Mouse (Mus musculus): ENCODE results near the gene Tm4sf20. TPM values are rescaled to one million over a fixed set of nuclear protein-coding genes. Genes with fewer than 3 reads are reported as not detected.

Gene Tm4sf20
- polyA plus RNA-seq, 1 experiment from 2014 or later = not detected

DNA sequence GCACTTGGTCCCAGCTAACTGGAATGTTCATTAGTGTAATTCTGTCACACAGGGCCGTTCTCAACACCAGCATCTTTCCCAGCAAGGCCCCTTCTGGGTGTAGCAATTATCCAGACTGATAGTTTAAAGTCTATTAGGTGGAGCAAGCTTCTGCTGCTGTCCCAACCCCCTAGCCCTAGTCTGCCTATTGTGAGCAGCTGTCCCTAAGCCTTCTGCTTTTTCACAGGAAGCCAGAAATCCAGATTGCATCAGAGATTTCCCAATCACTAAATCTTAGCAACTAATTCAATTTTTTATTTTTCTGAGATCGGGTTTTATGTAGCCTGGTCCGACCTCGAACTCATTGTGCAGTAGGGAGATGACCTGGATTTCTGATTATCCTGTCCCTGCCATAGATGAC, 30.7 kb upstream of the Tm4sf20 start:
- no peak for ATAC-seq
- no peaks in the 10 kb centered on the region for H3K4me1 ChIP-seq (ENCODE audit: control insufficient read depth, insufficient read depth, low read depth, low read length)
- H3K4me3 ChIP-seq (ENCODE audit: low read length) = no peak overlapping the region
- 79% methylated on average over 4 of the region's 4 CpGs for WGBS
- H3K9me3 ChIP-seq (ENCODE audit: control insufficient read depth, low read length) = no peaks in the 10 kb centered on the region
- H3K27ac ChIP-seq (ENCODE audit: low read depth, low read length) = no peak overlapping the region
- H3K36me3 ChIP-seq (ENCODE audit: control insufficient read depth, insufficient read depth, low read length) = no peaks in the 10 kb centered on the region
- H3K9ac ChIP-seq (ENCODE audit: low read depth, low read length) = no peak overlapping the region
- no peaks in the 10 kb centered on the region for H3K27me3 ChIP-seq (replicated peaks; ENCODE audit: control insufficient read depth, insufficient read depth, low read length)
- no peak overlapping the region for H3K4me2 ChIP-seq (ENCODE audit: low read length)

DNA sequence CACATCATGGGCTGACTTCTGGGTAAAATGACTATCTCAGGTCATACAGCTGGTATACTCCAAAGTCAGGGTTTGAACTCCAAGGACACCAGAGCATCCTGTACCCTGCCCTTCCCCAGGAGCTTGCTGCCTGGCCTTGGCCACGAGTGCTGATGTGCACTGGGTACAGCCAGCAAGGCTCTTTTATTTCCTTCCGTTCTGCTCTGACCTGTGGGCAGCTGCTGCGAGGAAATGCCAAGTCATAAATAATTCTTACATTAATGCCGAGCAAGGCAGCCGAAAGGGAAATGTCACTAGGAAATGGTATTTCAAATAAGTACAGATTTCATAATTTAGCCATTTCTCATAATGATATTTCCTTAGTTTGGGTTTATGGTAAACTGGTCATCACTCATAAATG, 30.0 kb upstream of the Tm4sf20 start:
- Histone ChIP-seq H3K36me3 (ENCODE audit: control insufficient read depth, insufficient read depth, low read length) (no peaks in the 10 kb centered on the region), H3K27ac (ENCODE audit: low read depth, low read length) (no peak overlapping the region), H3K9me3 (ENCODE audit: control insufficient read depth, low read length) (no peaks in the 10 kb centered on the region), H3K9ac (ENCODE audit: low read depth, low read length) (no peak overlapping the region), H3K4me1 (ENCODE audit: control insufficient read depth, insufficient read depth, low read depth, low read length) (no peaks in the 10 kb centered on the region), H3K4me3 (ENCODE audit: low read length) (no peak overlapping the region), H3K27me3 (replicated peaks; ENCODE audit: control insufficient read depth, insufficient read depth, low read length) (no peaks in the 10 kb centered on the region), H3K4me2 (ENCODE audit: low read length) (no peak overlapping the region)
- ATAC-seq = no peak
- 54% methylated on average over 5 of the region's 5 CpGs for WGBS

DNA sequence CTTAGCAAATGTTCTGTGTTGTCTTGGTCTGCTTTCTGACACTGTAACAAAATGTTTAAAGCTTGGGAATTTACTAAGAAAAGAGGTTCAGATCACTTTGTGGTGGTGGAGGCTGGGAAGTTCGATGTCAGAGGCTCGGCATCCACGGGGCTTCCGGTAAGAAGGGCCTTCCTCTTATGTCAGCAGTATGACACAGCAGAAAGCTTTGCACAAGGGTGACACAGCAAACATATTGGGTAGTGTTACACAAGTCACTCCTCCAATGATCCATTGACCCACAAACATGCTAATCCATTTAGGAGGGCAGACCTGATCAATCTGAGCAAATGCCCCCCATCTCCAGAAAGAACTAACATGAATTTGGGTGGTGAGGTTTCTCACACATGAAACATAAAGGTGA, 28.8 kb upstream of the Tm4sf20 start:
- no peaks in the 10 kb centered on the region for H3K36me3 ChIP-seq (ENCODE audit: control insufficient read depth, insufficient read depth, low read length)
- 91% methylated on average over 4 of the region's 4 CpGs for WGBS
- ATAC-seq = no peak
- no peaks in the 10 kb centered on the region for H3K4me1 ChIP-seq (ENCODE audit: control insufficient read depth, insufficient read depth, low read depth, low read length)
- no peaks in the 10 kb centered on the region for H3K27me3 ChIP-seq (replicated peaks; ENCODE audit: control insufficient read depth, insufficient read depth, low read length)
- H3K27ac ChIP-seq (ENCODE audit: low read depth, low read length) = no peak overlapping the region
- no peak overlapping the region for H3K4me3 ChIP-seq (ENCODE audit: low read length)
- no peak overlapping the region for H3K4me2 ChIP-seq (ENCODE audit: low read length)
- no peaks in the 10 kb centered on the region for H3K9me3 ChIP-seq (ENCODE audit: control insufficient read depth, low read length)
- no peak overlapping the region for H3K9ac ChIP-seq (ENCODE audit: low read depth, low read length)

DNA sequence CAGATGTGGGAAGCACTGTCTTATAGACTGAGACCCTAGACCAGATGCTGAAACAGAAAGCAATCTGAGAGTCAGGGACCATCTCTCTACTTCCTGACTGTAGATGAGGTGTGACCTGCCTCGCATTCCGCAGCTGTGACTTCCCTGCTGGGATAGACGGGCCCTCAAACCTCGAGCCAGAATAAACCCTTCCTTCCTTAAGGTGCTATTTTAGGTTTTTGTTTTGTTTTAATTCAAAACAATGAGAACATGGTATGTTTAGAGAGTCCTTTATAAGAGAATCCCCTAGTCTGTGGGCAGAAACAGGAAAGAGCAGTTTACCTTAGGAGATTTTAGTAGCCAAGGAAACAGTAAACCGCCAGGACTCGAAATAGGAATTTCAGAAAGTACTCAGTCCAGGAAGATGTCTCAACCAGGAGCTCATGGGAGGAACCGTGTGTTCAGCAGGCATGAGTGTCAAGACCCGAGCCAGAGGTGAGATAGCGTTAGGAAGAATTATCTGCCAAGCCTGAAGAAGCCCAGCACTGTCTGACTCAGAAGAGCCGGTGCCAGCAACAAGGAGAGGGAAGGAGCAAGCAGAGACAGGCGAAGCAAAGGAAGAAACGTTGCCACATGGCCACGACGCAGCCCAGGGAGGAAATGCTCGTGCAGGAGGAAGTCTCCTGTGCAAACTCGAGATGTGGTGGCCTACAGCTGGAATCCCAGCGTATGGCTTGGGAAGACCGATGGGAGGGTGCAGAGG, 27.6 kb upstream of the Tm4sf20 start:
- ATAC-seq = no peak
- Histone ChIP-seq H3K4me1 (ENCODE audit: control insufficient read depth, insufficient read depth, low read depth, low read length) (no peaks in the 10 kb centered on the region), H3K27ac (ENCODE audit: low read depth, low read length) (no peak overlapping the region), H3K4me2 (ENCODE audit: low read length) (no peak overlapping the region), H3K27me3 (replicated peaks; ENCODE audit: control insufficient read depth, insufficient read depth, low read length) (no peaks in the 10 kb centered on the region), H3K36me3 (ENCODE audit: control insufficient read depth, insufficient read depth, low read length) (no peaks in the 10 kb centered on the region), H3K4me3 (ENCODE audit: low read length) (no peak overlapping the region), H3K9me3 (ENCODE audit: control insufficient read depth, low read length) (no peaks in the 10 kb centered on the region), H3K9ac (ENCODE audit: low read depth, low read length) (no peak overlapping the region)
- WGBS = 78% methylated on average over 18 of the region's 18 CpGs

DNA sequence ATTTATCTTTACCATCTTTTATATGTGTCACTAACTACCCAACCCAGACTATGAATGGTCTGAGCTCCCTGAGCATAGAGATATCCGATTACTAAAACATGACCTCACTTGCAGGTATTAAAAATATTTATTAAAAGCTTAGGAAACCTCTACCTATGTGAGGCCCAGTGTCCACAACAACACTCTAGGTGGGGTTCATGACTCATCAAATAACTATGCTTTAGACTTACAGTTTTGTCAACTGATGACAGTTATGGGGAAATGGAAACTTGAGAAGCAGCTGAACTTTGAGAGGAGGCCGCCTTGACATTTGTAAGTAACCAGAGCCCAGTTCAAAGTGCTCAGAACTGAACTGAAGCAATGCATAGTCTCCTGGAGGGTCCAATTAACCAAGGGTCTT, 26.9 kb upstream of the Tm4sf20 start:
- Histone ChIP-seq H3K4me3 (ENCODE audit: low read length) (no peak overlapping the region), H3K27me3 (replicated peaks; ENCODE audit: control insufficient read depth, insufficient read depth, low read length) (no peaks in the 10 kb centered on the region), H3K4me2 (ENCODE audit: low read length) (no peak overlapping the region), H3K36me3 (ENCODE audit: control insufficient read depth, insufficient read depth, low read length) (no peaks in the 10 kb centered on the region), H3K9ac (ENCODE audit: low read depth, low read length) (no peak overlapping the region), H3K9me3 (ENCODE audit: control insufficient read depth, low read length) (no peaks in the 10 kb centered on the region), H3K4me1 (ENCODE audit: control insufficient read depth, insufficient read depth, low read depth, low read length) (no peaks in the 10 kb centered on the region), H3K27ac (ENCODE audit: low read depth, low read length) (no peak overlapping the region)
- no peak for ATAC-seq
- 91% methylated on average over 2 of the region's 2 CpGs for WGBS

DNA sequence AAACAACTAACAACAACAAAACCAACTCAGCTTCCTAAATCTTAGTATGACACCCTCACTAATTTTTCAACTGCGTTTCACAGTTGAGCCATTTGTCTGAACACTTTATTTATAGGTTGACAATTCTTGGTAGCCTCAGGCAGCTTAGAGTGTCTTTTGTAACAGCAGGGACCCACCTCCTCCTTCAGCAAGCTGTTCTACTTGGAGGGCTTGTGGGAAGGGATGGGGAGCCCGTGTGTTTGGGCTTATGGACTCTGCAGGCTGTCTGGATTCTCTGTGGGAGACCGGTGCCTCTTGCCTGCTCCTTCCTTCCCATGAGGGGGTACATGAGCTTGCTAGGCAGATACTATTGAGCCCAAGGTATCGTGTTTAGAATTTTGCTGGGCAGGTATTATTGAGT, 25.7 kb upstream of the Tm4sf20 start:
- Histone ChIP-seq H3K9ac (ENCODE audit: low read depth, low read length) (no peak overlapping the region), H3K36me3 (ENCODE audit: control insufficient read depth, insufficient read depth, low read length) (no peaks in the 10 kb centered on the region), H3K27ac (ENCODE audit: low read depth, low read length) (no peak overlapping the region), H3K27me3 (replicated peaks; ENCODE audit: control insufficient read depth, insufficient read depth, low read length) (no peaks in the 10 kb centered on the region), H3K4me2 (ENCODE audit: low read length) (no peak overlapping the region), H3K4me3 (ENCODE audit: low read length) (no peak overlapping the region), H3K9me3 (ENCODE audit: control insufficient read depth, low read length) (no peaks in the 10 kb centered on the region), H3K4me1 (ENCODE audit: control insufficient read depth, insufficient read depth, low read depth, low read length) (no peaks in the 10 kb centered on the region)
- no peak; the same call in 1 of the 2 replicates for ATAC-seq
- 47% methylated on average over 4 of the region's 4 CpGs for WGBS

DNA sequence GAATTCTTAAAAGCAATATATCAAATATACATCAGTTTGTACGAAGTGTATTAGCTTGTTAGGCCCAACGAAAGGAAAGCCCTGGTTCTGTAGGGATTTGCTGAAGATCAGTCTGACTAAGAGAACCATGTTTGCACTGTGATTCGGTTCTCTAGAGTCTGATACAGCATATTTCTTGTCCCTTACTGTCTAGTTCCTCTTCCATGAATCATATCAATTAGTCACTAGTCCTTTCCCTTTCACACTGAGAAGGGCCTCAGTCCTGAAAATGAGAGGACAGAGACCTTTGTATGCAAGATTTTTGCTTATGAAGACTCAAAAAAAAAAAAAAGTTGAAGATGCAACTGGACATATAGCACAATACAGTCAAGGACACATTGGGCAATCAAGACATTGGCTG, 24.8 kb upstream of the Tm4sf20 start:
- H3K4me3 ChIP-seq (ENCODE audit: low read length) = no peak overlapping the region
- H3K9me3 ChIP-seq (ENCODE audit: control insufficient read depth, low read length) = no peaks in the 10 kb centered on the region
- no peaks in the 10 kb centered on the region for H3K27me3 ChIP-seq (replicated peaks; ENCODE audit: control insufficient read depth, insufficient read depth, low read length)
- no peak for ATAC-seq
- 89% methylated on average over 3 of the region's 3 CpGs for WGBS
- H3K27ac ChIP-seq (ENCODE audit: low read depth, low read length) = no peak overlapping the region
- no peaks in the 10 kb centered on the region for H3K4me1 ChIP-seq (ENCODE audit: control insufficient read depth, insufficient read depth, low read depth, low read length)
- no peaks in the 10 kb centered on the region for H3K36me3 ChIP-seq (ENCODE audit: control insufficient read depth, insufficient read depth, low read length)
- no peak overlapping the region for H3K4me2 ChIP-seq (ENCODE audit: low read length)
- H3K9ac ChIP-seq (ENCODE audit: low read depth, low read length) = no peak overlapping the region

DNA sequence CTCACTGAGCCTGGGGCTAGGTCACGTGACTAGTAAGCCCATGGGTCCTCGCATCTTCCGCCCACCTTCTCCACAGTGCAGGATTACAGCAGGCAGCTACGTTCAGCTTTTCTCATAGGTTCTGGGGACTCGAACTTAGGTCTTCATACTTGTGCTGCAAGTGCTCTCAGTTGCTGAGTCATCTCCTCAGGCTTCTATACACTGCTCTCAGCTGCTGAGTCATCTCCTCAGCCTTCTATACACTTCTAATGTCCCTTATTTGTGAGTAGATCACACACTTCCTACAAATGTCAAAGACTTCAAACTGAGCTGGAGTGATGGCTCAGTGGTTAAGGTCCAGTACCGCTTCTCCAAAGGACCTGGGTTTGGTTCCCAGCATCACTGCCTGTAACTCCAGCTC, 24.0 kb upstream of the Tm4sf20 start:
- Histone ChIP-seq H3K4me1 (ENCODE audit: control insufficient read depth, insufficient read depth, low read depth, low read length) (0 out of 2 replicates have a peak, but pooled peaks cover 2% of the 10 kb centered on the region), H3K4me2 (ENCODE audit: low read length) (no peak overlapping the region), H3K4me3 (ENCODE audit: low read length) (no peak overlapping the region), H3K27me3 (replicated peaks; ENCODE audit: control insufficient read depth, insufficient read depth, low read length) (no peaks in the 10 kb centered on the region), H3K36me3 (ENCODE audit: control insufficient read depth, insufficient read depth, low read length) (no peaks in the 10 kb centered on the region), H3K9me3 (ENCODE audit: control insufficient read depth, low read length) (no peaks in the 10 kb centered on the region), H3K27ac (ENCODE audit: low read depth, low read length) (no peak overlapping the region), H3K9ac (ENCODE audit: low read depth, low read length) (no peak overlapping the region)
- ATAC-seq = no peak
- WGBS = 88% methylated on average over 6 of the region's 6 CpGs

DNA sequence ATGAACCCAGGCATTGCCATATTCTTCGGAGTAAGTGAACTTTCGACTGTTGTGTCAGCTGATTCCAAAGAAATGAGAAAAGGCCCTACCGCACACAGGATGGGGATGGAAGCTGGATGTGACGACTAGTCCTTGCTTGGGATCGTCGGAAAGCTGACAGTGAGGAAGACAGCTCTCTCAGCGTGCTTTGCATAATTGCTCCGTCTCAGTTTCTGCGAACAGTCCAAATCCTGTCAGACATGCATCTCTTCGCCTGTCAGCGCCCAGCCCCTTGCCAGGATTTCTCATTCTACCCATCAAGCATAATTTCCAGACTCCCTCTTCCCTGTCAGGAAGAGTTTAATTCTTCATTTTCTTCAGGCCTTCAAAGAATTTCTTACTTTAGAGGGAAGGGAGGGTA, 22.8 kb upstream of the Tm4sf20 start:
- Histone ChIP-seq H3K4me1 (ENCODE audit: control insufficient read depth, insufficient read depth, low read depth, low read length) (0 out of 2 replicates have a peak, but pooled peaks cover 2% of the 10 kb centered on the region), H3K27ac (ENCODE audit: low read depth, low read length) (no peak overlapping the region), H3K9me3 (ENCODE audit: control insufficient read depth, low read length) (no peaks in the 10 kb centered on the region), H3K4me3 (ENCODE audit: low read length) (no peak overlapping the region), H3K4me2 (ENCODE audit: low read length) (no peak overlapping the region), H3K9ac (ENCODE audit: low read depth, low read length) (no peak overlapping the region), H3K36me3 (ENCODE audit: control insufficient read depth, insufficient read depth, low read length) (no peaks in the 10 kb centered on the region), H3K27me3 (replicated peaks; ENCODE audit: control insufficient read depth, insufficient read depth, low read length) (no peaks in the 10 kb centered on the region)
- 71% methylated on average over 11 of the region's 11 CpGs for WGBS
- no peak for ATAC-seq
